Mouse (Mus musculus): Measurements from ENCODE around the gene Tbl1x. TPM values are rescaled to one million over a fixed set of nuclear protein-coding genes. Genes with fewer than 3 reads are reported as not detected.
A peak's percentile ranks its signal among the peaks of the same experiment; 100 is the strongest.

The Tbl1x gene
- polyA plus RNA-seq, 1 experiment: 8.3 TPM

GRCm38 (mm10) chrX:77487922-77488799, 22.7 kb upstream of the Tbl1x start:
- DNase-seq (ENCODE audit: low read depth in 1 of 2, low spot score in 2 of 2): no peak
- Histone ChIP-seq H3K27me3 (ENCODE audit: control insufficient read depth, insufficient read depth, low read length) (no peaks in the 10 kb centered on the region), H3K27ac (ENCODE audit: insufficient read depth, low read length) (no peak overlapping the region), H3K4me3 (ENCODE audit: extremely low read depth, insufficient read depth, insufficient read length) (no peak overlapping the region), H3K36me3 (ENCODE audit: control insufficient read depth, insufficient read depth, low read length) (no peaks in the 10 kb centered on the region), H3K4me1 (ENCODE audit: control insufficient read depth, insufficient read depth, insufficient read length) (no peaks in the 10 kb centered on the region)
- WGBS: 81% methylated on average over 7 of the region's 7 CpGs
- TF ChIP-seq POLR2A (IDR thresholded peaks at IDR 0.05; ENCODE audit: low read depth, low read length) (no peak), CTCF (IDR thresholded peaks at IDR 0.05; ENCODE audit: extremely low read depth, insufficient read depth, insufficient read length, insufficient replicate concordance) (no peak)

- Histone ChIP-seq H3K36me3 (ENCODE audit: control insufficient read depth, insufficient read depth, low read length) (no peaks in the 10 kb centered on the region), H3K27me3 (ENCODE audit: control insufficient read depth, insufficient read depth, low read length) (no peaks in the 10 kb centered on the region), H3K27ac (ENCODE audit: insufficient read depth, low read length) (no peak overlapping the region), H3K4me3 (ENCODE audit: extremely low read depth, insufficient read depth, insufficient read length) (no peak overlapping the region), H3K4me1 (ENCODE audit: control insufficient read depth, insufficient read depth, insufficient read length) (no peaks in the 10 kb centered on the region)
- 58% methylated on average over 1 of the region's 1 CpGs for WGBS
- no peak for TF ChIP-seq POLR2A (IDR thresholded peaks at IDR 0.05; ENCODE audit: low read depth, low read length)
- TF ChIP-seq CTCF (IDR thresholded peaks at IDR 0.05; ENCODE audit: extremely low read depth, insufficient read depth, insufficient read length, insufficient replicate concordance): no peak
- DNase-seq (ENCODE audit: low read depth in 1 of 2, low spot score in 2 of 2): no peak
These were observed 20.7 kb upstream of the Tbl1x start for GRCm38 (mm10) chrX:77490127-77490526.

DNA sequence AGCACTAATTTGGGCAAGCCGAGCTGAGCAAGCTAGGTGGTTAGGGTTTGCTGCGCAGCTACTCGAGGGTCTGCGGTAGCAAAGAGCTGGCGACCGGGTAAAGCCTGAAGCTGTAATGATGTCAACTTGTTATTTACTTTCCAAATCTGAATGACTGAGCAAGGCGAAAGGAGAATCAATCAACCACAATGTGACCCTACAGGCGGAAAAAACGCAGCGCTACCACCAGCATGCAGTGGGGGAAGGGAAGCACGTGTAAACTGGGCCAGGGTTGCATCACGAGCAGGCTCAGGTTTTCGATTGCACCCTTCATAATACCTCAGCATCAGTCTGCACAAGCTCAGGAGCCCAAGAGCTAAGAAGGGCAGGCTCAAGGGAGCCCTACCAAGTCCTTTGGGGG, 1.7 kb upstream of the Tbl1x start:
- Histone ChIP-seq H3K36me3 (ENCODE audit: control insufficient read depth, insufficient read depth, low read length) (no peaks in the 10 kb centered on the region), H3K4me3 (ENCODE audit: extremely low read depth, insufficient read depth, insufficient read length) (0 out of 2 replicates have a peak overlapping the region, but pooled peaks have one; percentile 11), H3K27me3 (ENCODE audit: control insufficient read depth, insufficient read depth, low read length) (no peaks in the 10 kb centered on the region), H3K4me1 (ENCODE audit: control insufficient read depth, insufficient read depth, insufficient read length) (peaks cover 3% of the 10 kb centered on the region), H3K27ac (ENCODE audit: insufficient read depth, low read length) (peak overlapping the region; percentile 44; the same call in 1 of the 2 replicates)
- TF ChIP-seq POLR2A (IDR thresholded peaks at IDR 0.05; ENCODE audit: low read depth, low read length) (no peak), CTCF (IDR thresholded peaks at IDR 0.05; ENCODE audit: extremely low read depth, insufficient read depth, insufficient read length, insufficient replicate concordance) (no peak)
- peak; percentile 73 to 85 for DNase-seq (ENCODE audit: low read depth in 1 of 2, low spot score in 2 of 2)
- 19% methylated on average over 13 of the region's 13 CpGs for WGBS

- H3K4me3 ChIP-seq (ENCODE audit: extremely low read depth, insufficient read depth, insufficient read length): peak overlapping the region; percentile 83; the same call in 1 of the 2 replicates
- WGBS: 24% methylated on average over 10 of the region's 10 CpGs
- H3K4me1 ChIP-seq (ENCODE audit: control insufficient read depth, insufficient read depth, insufficient read length): peaks cover 3% of the 10 kb centered on the region
- peak overlapping the region; percentile 92 for H3K27ac ChIP-seq (ENCODE audit: insufficient read depth, low read length)
- no peak for TF ChIP-seq CTCF (IDR thresholded peaks at IDR 0.05; ENCODE audit: extremely low read depth, insufficient read depth, insufficient read length, insufficient replicate concordance)
- TF ChIP-seq POLR2A (IDR thresholded peaks at IDR 0.05; ENCODE audit: low read depth, low read length): no peak
- H3K36me3 ChIP-seq (ENCODE audit: control insufficient read depth, insufficient read depth, low read length): no peaks in the 10 kb centered on the region
- peak in 1 of 2 experiments; percentile 7 for DNase-seq (ENCODE audit: low read depth in 1 of 2, low spot score in 2 of 2)
- H3K27me3 ChIP-seq (ENCODE audit: control insufficient read depth, insufficient read depth, low read length): no peaks in the 10 kb centered on the region
These were observed 1.0 kb upstream of the Tbl1x start for GRCm38 (mm10) chrX:77509776-77510175.

DNA sequence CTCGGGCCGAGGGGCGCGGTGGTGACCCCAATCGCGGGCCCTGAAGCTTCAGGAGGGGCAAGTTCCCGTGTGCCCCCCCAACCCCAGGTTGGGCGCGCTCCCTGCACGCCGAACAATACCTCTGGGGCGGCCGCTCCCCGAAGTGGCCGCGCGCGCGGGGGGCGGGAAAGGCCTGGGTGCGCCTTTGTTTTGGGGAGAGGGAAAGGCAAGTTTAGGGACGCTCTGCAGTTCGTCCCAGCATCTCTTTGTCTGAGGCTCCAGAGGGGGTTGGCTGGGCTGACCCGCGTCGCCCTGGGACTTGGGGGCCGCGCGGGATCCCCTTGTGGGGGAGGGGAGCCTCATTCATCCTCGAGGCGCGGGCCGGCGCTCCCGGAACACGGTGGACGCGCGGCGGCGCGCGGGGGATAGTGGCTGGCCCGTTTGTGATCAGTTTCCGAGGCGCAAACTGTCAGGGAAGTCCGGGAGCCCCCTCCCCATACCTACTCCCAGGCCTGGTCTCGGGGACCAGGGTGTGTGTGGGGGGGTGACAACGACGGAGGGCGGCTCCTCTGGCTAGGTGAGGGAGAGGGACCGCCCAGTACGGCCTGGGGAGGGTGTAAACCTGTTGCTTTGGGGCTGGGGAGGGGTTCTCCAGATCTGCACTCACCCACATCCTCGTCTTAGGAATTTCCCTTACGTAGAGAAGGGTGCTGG, 634 bp downstream of the Tbl1x start:
- Histone ChIP-seq H3K36me3 (ENCODE audit: control insufficient read depth, insufficient read depth, low read length) (no peaks in the 10 kb centered on the region), H3K27me3 (ENCODE audit: control insufficient read depth, insufficient read depth, low read length) (no peaks in the 10 kb centered on the region), H3K27ac (ENCODE audit: insufficient read depth, low read length) (peak overlapping the region; percentile 92), H3K4me3 (ENCODE audit: extremely low read depth, insufficient read depth, insufficient read length) (peak overlapping the region; percentile 83), H3K4me1 (ENCODE audit: control insufficient read depth, insufficient read depth, insufficient read length) (peaks cover 3% of the 10 kb centered on the region)
- 22% methylated on average over 54 of the region's 55 CpGs for WGBS
- peak in 1 of 2 experiments; percentile 30 for DNase-seq (ENCODE audit: low read depth in 1 of 2, low spot score in 2 of 2)
- TF ChIP-seq CTCF (IDR thresholded peaks at IDR 0.05; ENCODE audit: extremely low read depth, insufficient read depth, insufficient read length, insufficient replicate concordance) (no peak), POLR2A (IDR thresholded peaks at IDR 0.05; ENCODE audit: low read depth, low read length) (no peak)

- H3K4me3 ChIP-seq (ENCODE audit: extremely low read depth, insufficient read depth, insufficient read length): peak overlapping the region; percentile 83
- no peaks in the 10 kb centered on the region for H3K36me3 ChIP-seq (ENCODE audit: control insufficient read depth, insufficient read depth, low read length)
- H3K27me3 ChIP-seq (ENCODE audit: control insufficient read depth, insufficient read depth, low read length): no peaks in the 10 kb centered on the region
- H3K4me1 ChIP-seq (ENCODE audit: control insufficient read depth, insufficient read depth, insufficient read length): peaks cover 3% of the 10 kb centered on the region
- no peak for DNase-seq (ENCODE audit: low read depth in 1 of 2, low spot score in 2 of 2)
- TF ChIP-seq CTCF (IDR thresholded peaks at IDR 0.05; ENCODE audit: extremely low read depth, insufficient read depth, insufficient read length, insufficient replicate concordance): no peak
- TF ChIP-seq POLR2A (IDR thresholded peaks at IDR 0.05; ENCODE audit: low read depth, low read length): no peak
- peak overlapping the region; percentile 92 for H3K27ac ChIP-seq (ENCODE audit: insufficient read depth, low read length)
- 22% methylated on average over 12 of the region's 12 CpGs for WGBS
These were observed 1.2 kb downstream of the Tbl1x start for GRCm38 (mm10) chrX:77511994-77512485.

Data from spleen, adult 2 months (tissue).